Comparison of ENCODE assay signal across 9 mouse cellular contexts in genomic region chr7:120201231-120201744, GRCm38 (mm10). TPM values are rescaled to one million over a fixed set of nuclear protein-coding genes. Genes with fewer than 3 reads are reported as not detected.
A peak's percentile ranks its signal among the peaks of the same experiment; 100 is the strongest.
DNase-seq lines count a peak whose midpoint lies in the region; ATAC-seq and TF ChIP-seq lines count a peak whose summit lies in the region.
"Had no signal": no experiment of that assay in that cellular context is flagged by ENCODE, and none has a peak within 500 bp of the region (broad histone marks: within the 10 kb centered on the region; RNA-seq: fewer than 3 reads in every experiment).

No protein-coding gene starts in this region.

- no peak for TF ChIP-seq POLR2A in small intestine, adult 2 months (IDR thresholded peaks at IDR 0.05; ENCODE audit: low read depth, low read length)

- no peak overlapping the region; the same call in 1 of the 2 replicates for H3K9ac ChIP-seq in forebrain, embryonic 14.5 days (ENCODE audit: low read length)

- no peak for TF ChIP-seq CTCF in small intestine, adult 2 months (IDR thresholded peaks at IDR 0.05; ENCODE audit: extremely low read depth, insufficient read length, insufficient replicate concordance, low read depth, low read length)

- H3K4me1 ChIP-seq in forebrain, embryonic 14.5 days (ENCODE audit: control insufficient read depth, insufficient read depth, low read length): no peaks in the 10 kb centered on the region
- peaks cover 8% of the 10 kb centered on the region for H3K4me1 ChIP-seq in small intestine, adult 2 months (ENCODE audit: control insufficient read depth, insufficient read depth, insufficient read length, low read length)

- peak overlapping the region; percentile 37 for H3K4me2 ChIP-seq in forebrain, embryonic 14.5 days (ENCODE audit: low read length)

- no peaks in the 10 kb centered on the region for H3K36me3 ChIP-seq in forebrain, embryonic 14.5 days (ENCODE audit: control insufficient read depth, insufficient read depth, low read length)
- H3K36me3 ChIP-seq in small intestine, adult 2 months (ENCODE audit: control insufficient read depth, insufficient read depth, low read length): no peaks in the 10 kb centered on the region

- ATAC-seq in forebrain, embryonic 14.5 days: no peak

- 2% methylated on average over 14 of the region's 14 CpGs for WGBS in forebrain, embryonic 14.5 days
- 3% methylated on average over 14 of the region's 14 CpGs for WGBS in small intestine, adult 2 months

- H3K9me3 ChIP-seq in forebrain, embryonic 14.5 days (replicated peaks; ENCODE audit: control insufficient read depth, low read length): no peaks in the 10 kb centered on the region

- no peak overlapping the region for H3K27ac ChIP-seq in forebrain, embryonic 14.5 days (ENCODE audit: low read depth, low read length)
- no peak overlapping the region for H3K27ac ChIP-seq in small intestine, adult 2 months (ENCODE audit: insufficient read depth, low read depth, low read length)

- peak overlapping the region; percentile 21 for H3K4me3 ChIP-seq in forebrain, embryonic 14.5 days (ENCODE audit: low read depth, low read length)
- H3K4me3 ChIP-seq in small intestine, adult 2 months (ENCODE audit: low read depth, low read length): peak overlapping the region; percentile 52
- H3K4me3 ChIP-seq: erythroblast, embryonic 14.5 days had no signal

- peaks cover 23% of the 10 kb centered on the region for H3K27me3 ChIP-seq in forebrain, embryonic 14.5 days (replicated peaks; ENCODE audit: control insufficient read depth, insufficient read depth, low read length)
- H3K27me3 ChIP-seq in small intestine, adult 2 months (ENCODE audit: control insufficient read depth, insufficient read depth, low read length): no peaks in the 10 kb centered on the region

- DNase-seq in embryo, embryonic 10.5 days (ENCODE audit: low spot score): peak; percentile 30
- no peak for DNase-seq in embryo, embryonic 9.5 days (ENCODE audit: extremely low spot score)
- peak; percentile 11 for DNase-seq in forebrain, embryonic 14.5 days (ENCODE audit: low spot score)
- DNase-seq in kidney, adult 11 months: peak; percentile 76
- DNase-seq in lung, adult 18-20 months: peak; percentile 35 to 62
- no peak for DNase-seq in thymus, postnatal 10 days (ENCODE audit: low spot score in 2 of 2)
- no peak for DNase-seq in layer of hippocampus, adult 8-10 months (ENCODE audit: low spot score in 2 of 2)

RNA-seq across cellular contexts. Expression of gene Crym, which starts 0.6 kb away (rescaled TPM):
- 31.2 and 35.1 TPM in 2 replicates for polyA plus RNA-seq in forebrain, embryonic 14.5 days (2014; fragmentation: Nextera tagmentation; extraction: Ambion mirVana)
- 1.7 and 2.0 TPM in 2 replicates for polyA plus RNA-seq in small intestine, adult 2 months (2012; rRNA removed)
- total RNA-seq in layer of hippocampus, adult 8-10 months (2022): 100 to 1,000 TPM; 228 to 257 (median 245) TPM
- polyA plus RNA-seq: erythroblast, embryonic 14.5 days had no signal

RNA-seq across cellular contexts. Expression of gene Abca14, which starts 2.5 kb away (rescaled TPM):
- polyA plus RNA-seq in forebrain, embryonic 14.5 days (2014; fragmentation: Nextera tagmentation; extraction: Ambion mirVana): not detected in 2 replicates
- polyA plus RNA-seq in small intestine, adult 2 months (2012; rRNA removed): 0.03 and 0.20 TPM in 2 replicates
- total RNA-seq in layer of hippocampus, adult 8-10 months (2022): not detected
- polyA plus RNA-seq: erythroblast, embryonic 14.5 days had no signal

RNA-seq across cellular contexts. Expression of gene Anks4b, which starts 27.6 kb away (rescaled TPM):
- polyA plus RNA-seq in forebrain, embryonic 14.5 days (2014; fragmentation: Nextera tagmentation; extraction: Ambion mirVana): not detected in 2 replicates
- 7.3 and 20.9 TPM in 2 replicates for polyA plus RNA-seq in small intestine, adult 2 months (2012; rRNA removed)
- under 1 TPM; 0.22 to 0.45 (median 0.34) TPM for total RNA-seq in layer of hippocampus, adult 8-10 months (2022)
- polyA plus RNA-seq: erythroblast, embryonic 14.5 days had no signal

RNA-seq across cellular contexts. Expression of gene Zp2, which starts 56.2 kb away (rescaled TPM):
- polyA plus RNA-seq in forebrain, embryonic 14.5 days (2014; fragmentation: Nextera tagmentation; extraction: Ambion mirVana): not detected in 2 replicates
- polyA plus RNA-seq in small intestine, adult 2 months (2012; rRNA removed): 0.04 and 0.05 TPM in 2 replicates
- total RNA-seq in layer of hippocampus, adult 8-10 months (2022): under 1 TPM in 2 of 4 experiments, not detected in 2; 0.39 to 0.49 TPM
- polyA plus RNA-seq: erythroblast, embryonic 14.5 days had no signal

Comparison
In these comparisons a context has a peak if more than half of its experiments do, and no peak if none do; other contexts are left out.
1. DNase-seq: peak in embryo, embryonic 10.5 days (single experiment), forebrain, embryonic 14.5 days (single experiment), kidney, adult 11 months (single experiment) and lung, adult 18-20 months (2 of 2); none in embryo, embryonic 9.5 days (single experiment), thymus, postnatal 10 days (0 of 2) and layer of hippocampus, adult 8-10 months (0 of 2).
2. RNA of gene Crym, which starts 0.6 kb away (polyA plus RNA-seq): 31.2 to 35.1 TPM in forebrain, embryonic 14.5 days; 1.7 to 2.0 TPM in small intestine, adult 2 months; every median in the first group is over 10 times any median in the second.